In the genomic region with DNA sequence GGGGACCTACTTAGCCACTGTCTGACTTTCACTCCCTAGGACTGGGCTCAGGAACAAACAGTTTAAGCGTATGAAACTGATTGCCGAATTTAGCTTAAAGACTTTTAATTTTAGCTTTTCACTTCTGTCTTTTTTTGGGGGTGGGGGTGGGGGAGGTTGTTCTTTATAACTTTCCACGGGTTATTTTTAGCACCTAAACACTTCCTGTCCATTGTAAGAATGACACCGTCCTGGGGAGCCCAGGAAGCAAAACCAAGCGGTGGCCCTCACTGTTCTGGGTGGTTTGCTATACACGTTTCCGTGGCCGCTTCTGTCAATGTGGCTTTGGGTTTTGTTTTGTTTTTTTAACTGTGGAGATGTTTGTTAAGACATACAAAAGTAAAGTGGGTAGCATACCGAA, we compare ENCODE assay signal across 16 mouse cellular contexts. TPM values are rescaled to one million over a fixed set of nuclear protein-coding genes. Genes with fewer than 3 reads are reported as not detected.
DNase-seq lines count a peak whose midpoint lies in the region; ATAC-seq and TF ChIP-seq lines count a peak whose summit lies in the region.
"Had no signal": no experiment of that assay in that cellular context is flagged by ENCODE, and none has a peak within 500 bp of the region (broad histone marks: within the 10 kb centered on the region; RNA-seq: fewer than 3 reads in every experiment).

No protein-coding gene starts in this region.

- WGBS in heart, embryonic 16.5 days, result 29% methylated on average over 9 of the region's 9 CpGs
- WGBS in heart, embryonic 11.5 days (ENCODE audit: insufficient replicate concordance), result 42% methylated on average over 9 of the region's 9 CpGs

- ATAC-seq in heart, embryonic 16.5 days (replicated peaks; ENCODE audit: extremely low read depth, insufficient read depth, low FRiP score), result no peak
- ATAC-seq in heart, embryonic 11.5 days (replicated peaks; ENCODE audit: insufficient number of reproducible peaks, low FRiP score, low TSS enrichment), result no peak
- ATAC-seq: forebrain, embryonic 16.5 days had no signal

- H3K4me2 ChIP-seq in heart, embryonic 16.5 days (ENCODE audit: low read depth, low read length), result peak overlapping the region; percentile 24; the same call in 1 of the 2 replicates
- no peak overlapping the region; the same call in 1 of the 2 replicates for H3K4me2 ChIP-seq in heart, embryonic 11.5 days
- H3K4me2 ChIP-seq: embryonic facial prominence, embryonic 15.5 days; hindbrain, embryonic 15.5 days had no signal

- H3K27me3 ChIP-seq in heart, embryonic 16.5 days (ENCODE audit: control insufficient read depth, insufficient read depth, low read length), result no peaks in the 10 kb centered on the region
- no peaks in the 10 kb centered on the region for H3K27me3 ChIP-seq in heart, embryonic 11.5 days (ENCODE audit: control insufficient read depth, insufficient read depth, low read length)
- H3K27me3 ChIP-seq in E14TG2a.4 (ENCODE audit: insufficient read depth, low read length), result no peaks in the 10 kb centered on the region
- peaks cover 2% of the 10 kb centered on the region for H3K27me3 ChIP-seq in megakaryocyte, embryonic 14.5 days (replicated peaks)
- H3K27me3 ChIP-seq: embryonic facial prominence, embryonic 15.5 days; hindbrain, embryonic 15.5 days had no signal

- DNase-seq in A20 (ENCODE audit: low read depth, low spot score), result peak; percentile 76
- no peak for DNase-seq in urinary bladder, postnatal 36 days (ENCODE audit: low spot score in 2 of 2)
- no peak for DNase-seq in frontal cortex, postnatal 14 days (ENCODE audit: low spot score in 2 of 2)
- no peak for DNase-seq in frontal cortex, adult 2 months (ENCODE audit: extremely low spot score in 1 of 2, low spot score in 1 of 2)
- DNase-seq: adrenal gland, postnatal 10 days; kidney, adult 9 months; lung, postnatal 10 days; right cerebral cortex, postnatal 4 days had no signal

- H3K4me1 ChIP-seq in heart, embryonic 16.5 days (ENCODE audit: control insufficient read depth, insufficient read depth, low read length), result peaks cover 9% of the 10 kb centered on the region
- H3K4me1 ChIP-seq in heart, embryonic 11.5 days (ENCODE audit: control insufficient read depth, insufficient read depth, low read length), result 0 out of 2 replicates have a peak, but pooled peaks cover 2% of the 10 kb centered on the region
- H3K4me1 ChIP-seq in E14TG2a.4 (replicated peaks; ENCODE audit: low read depth, low read length), result peaks cover 34% of the 10 kb centered on the region
- H3K4me1 ChIP-seq in megakaryocyte, embryonic 14.5 days, result peaks cover 50% of the 10 kb centered on the region
- H3K4me1 ChIP-seq: hindbrain, embryonic 15.5 days had no signal

- peak overlapping the region; percentile 40; the same call in 1 of the 2 replicates for H3K27ac ChIP-seq in heart, embryonic 16.5 days (ENCODE audit: low read length)
- no peak overlapping the region for H3K27ac ChIP-seq in heart, embryonic 11.5 days (ENCODE audit: low read depth, low read length)
- H3K27ac ChIP-seq: embryonic facial prominence, embryonic 15.5 days; hindbrain, embryonic 15.5 days had no signal

- H3K36me3 ChIP-seq in heart, embryonic 16.5 days (ENCODE audit: control insufficient read depth, insufficient read depth), result no peaks in the 10 kb centered on the region
- no peaks in the 10 kb centered on the region for H3K36me3 ChIP-seq in heart, embryonic 11.5 days (ENCODE audit: control insufficient read depth, insufficient read depth, low read length)
- no peaks in the 10 kb centered on the region for H3K36me3 ChIP-seq in E14TG2a.4 (ENCODE audit: insufficient read depth, low read length)
- H3K36me3 ChIP-seq in megakaryocyte, embryonic 14.5 days (replicated peaks; ENCODE audit: low read length), result peaks cover 4% of the 10 kb centered on the region
- H3K36me3 ChIP-seq: embryonic facial prominence, embryonic 15.5 days; hindbrain, embryonic 15.5 days had no signal

- H3K4me3 ChIP-seq in heart, embryonic 16.5 days (ENCODE audit: low read length), result no peak overlapping the region
- no peak overlapping the region for H3K4me3 ChIP-seq in heart, embryonic 11.5 days (ENCODE audit: low read depth, low read length)
- H3K4me3 ChIP-seq in E14TG2a.4 (replicated peaks; ENCODE audit: low read length), result peak overlapping the region; percentile 37
- H3K4me3 ChIP-seq in megakaryocyte, embryonic 14.5 days (replicated peaks), result peak overlapping the region; percentile 70
- H3K4me3 ChIP-seq: embryonic facial prominence, embryonic 15.5 days; hindbrain, embryonic 15.5 days had no signal

- no peak overlapping the region for H3K9ac ChIP-seq in heart, embryonic 16.5 days (ENCODE audit: low read length)
- no peak overlapping the region for H3K9ac ChIP-seq in heart, embryonic 11.5 days (ENCODE audit: low read depth, low read length)
- H3K9ac ChIP-seq: embryonic facial prominence, embryonic 15.5 days; hindbrain, embryonic 15.5 days had no signal

- TF ChIP-seq CTCF in E14TG2a.4 (conservative IDR thresholded peaks at IDR 0.05; ENCODE audit: low read length), result no peak

- no peaks in the 10 kb centered on the region for H3K9me3 ChIP-seq in heart, embryonic 16.5 days (replicated peaks; ENCODE audit: control insufficient read depth, low read length)
- H3K9me3 ChIP-seq in heart, embryonic 11.5 days (replicated peaks; ENCODE audit: control insufficient read depth, low read length), result no peaks in the 10 kb centered on the region
- peaks cover 5% of the 10 kb centered on the region for H3K9me3 ChIP-seq in E14TG2a.4 (ENCODE audit: low read length)
- H3K9me3 ChIP-seq in megakaryocyte, embryonic 14.5 days, result peaks cover 7% of the 10 kb centered on the region; the same call in 1 of the 2 replicates
- H3K9me3 ChIP-seq: embryonic facial prominence, embryonic 15.5 days; hindbrain, embryonic 15.5 days had no signal

RNA-seq across cellular contexts. Expression of a gene that starts 14.5 kb away (rescaled TPM):
- polyA plus RNA-seq in heart, embryonic 16.5 days (2015; fragmentation: Nextera tagmentation; extraction: Ambion mirVana), result 8.5 and 26.3 TPM in 2 replicates
- 3.0 and 3.5 TPM in 2 replicates for polyA plus RNA-seq in heart, embryonic 11.5 days (2014; fragmentation: Nextera tagmentation; extraction: Ambion mirVana)
- polyA plus RNA-seq in megakaryocyte, embryonic 14.5 days (2012; ENCODE audit: insufficient read depth, low replicate concordance), result 69.2 and 175 TPM in 2 replicates
- 3.2 and 5.2 TPM in 2 replicates for polyA plus RNA-seq in frontal cortex, adult 2 months (2012; rRNA removed)

RNA-seq across cellular contexts. Expression of a gene that starts 24.9 kb away (rescaled TPM):
- 3.6 and 6.9 TPM in 2 replicates for polyA plus RNA-seq in heart, embryonic 16.5 days (2015; fragmentation: Nextera tagmentation; extraction: Ambion mirVana)
- polyA plus RNA-seq in heart, embryonic 11.5 days (2014; fragmentation: Nextera tagmentation; extraction: Ambion mirVana), result 24.1 and 24.2 TPM in 2 replicates
- 0.81 TPM in 1 of 2 replicates, not detected in the other for polyA plus RNA-seq in megakaryocyte, embryonic 14.5 days (2012; ENCODE audit: insufficient read depth, low replicate concordance)
- 33.3 and 38.0 TPM in 2 replicates for polyA plus RNA-seq in frontal cortex, adult 2 months (2012; rRNA removed)
- polyA plus RNA-seq: liver, adult 2 months had no signal

Comparison
In these comparisons a context has a peak if more than half of its experiments do, and no peak if none do; other contexts are left out.
1. H3K4me3 ChIP-seq: peak in E14TG2a.4 (single experiment) and megakaryocyte, embryonic 14.5 days (single experiment); none in heart, embryonic 16.5 days (single experiment) and heart, embryonic 11.5 days (single experiment).